Mouse (Mus musculus): Measurements from ENCODE around the gene Fzd4. TPM values are rescaled to one million over a fixed set of nuclear protein-coding genes. Genes with fewer than 3 reads are reported as not detected.

Gene Fzd4
- polyA plus RNA-seq, 1 experiment from 2014 or later, result 0.09 TPM

GRCm38 (mm10) chr7:89461351-89461750 lies 57.2 kb downstream of the Fzd4 start:
- WGBS (ENCODE audit: missing documents), result 100% methylated on average over 3 of the region's 3 CpGs
- Histone ChIP-seq H3K27ac (no peak overlapping the region), H3K79me2 (ENCODE audit: inconsistent target) (no peaks in the 10 kb centered on the region), H3K36me3 (ENCODE audit: inconsistent target) (no peaks in the 10 kb centered on the region), H3K4me3 (ENCODE audit: inconsistent target) (no peak overlapping the region)

Other genes with a start within 250 kb of the Fzd4 start
- 23.0 to 30.8 TPM (median 30.4 TPM) in 3 replicates for gene Tmem135, start 133 bp upstream of the Fzd4 start, polyA plus RNA-seq (2018)
- gene Prss23, start 122.8 kb downstream of the Fzd4 start, polyA plus RNA-seq (2018), result not detected in 3 replicates
- not detected in 3 replicates for gene Me3, start 228.0 kb downstream of the Fzd4 start, polyA plus RNA-seq (2018)

Data from macrophage (primary cell).